Mouse (Mus musculus) embryonic fibroblast, embryonic 13.5 days (primary cell): ENCODE measurements around the gene Fam168a.

Source experiments
- CTCF ChIP-seq: IDR thresholded peaks from 2 replicates; pipeline ENCODE4 v1.5.1; 2011; ENCODE audit warnings: mild to moderate bottlenecking, control low read depth, low read length, moderate library complexity, borderline replicate concordance; ENCODE audit not compliant: insufficient read depth
- POLR2A ChIP-seq: IDR thresholded peaks from 2 replicates; pipeline ENCODE4 v1.6.1; 2011; ENCODE audit warnings: low read depth, mild to moderate bottlenecking, control low read depth, low read length, moderate library complexity

- TF ChIP-seq CTCF = no peak
- no peak for TF ChIP-seq POLR2A
These were observed 23.2 kb upstream of the Fam168a start for GRCm38 (mm10) chr7:100683241-100683640.
